Mouse (Mus musculus) megakaryocyte, embryonic 14.5 days (primary cell): ENCODE measurements at regions not wholly inside any gene's neighbourhood (a gene's known extent, or its start where the extent isn't known, plus 50 kb on each side); places are given as distances from the start of the nearest gene placed in this dataset.

Source experiments
- H3K27me3 ChIP-seq: replicated peaks from 2 replicates; pipeline ENCODE3; 2012; ENCODE audit warnings: inconsistent platforms
- H3K36me3 ChIP-seq: replicated peaks from 2 replicates; pipeline ENCODE3; 2012; ENCODE audit warnings: low read length, inconsistent platforms, mixed read lengths
- H3K4me1 ChIP-seq: 2 replicates; pipeline ENCODE4 v1.6.1; 2012; ENCODE audit warnings: inconsistent platforms
- H3K4me3 ChIP-seq: replicated peaks from 2 replicates; pipeline ENCODE3; 2012; ENCODE audit warnings: moderate library complexity, mild to moderate bottlenecking, inconsistent platforms
- H3K9me3 ChIP-seq: 2 replicates; pipeline ENCODE4 v1.6.1; 2012; ENCODE audit warnings: inconsistent platforms
- FLI1 ChIP-seq: IDR thresholded peaks from 2 replicates; pipeline ENCODE4 v1.6.1; 2012; ENCODE audit warnings: low read length, inconsistent platforms, mixed read lengths
- GATA1 ChIP-seq: IDR thresholded peaks from 3 replicates; pipeline ENCODE4 v1.6.1; 2012; ENCODE audit warnings: mixed read lengths, low read length, inconsistent platforms, borderline replicate concordance

DNA sequence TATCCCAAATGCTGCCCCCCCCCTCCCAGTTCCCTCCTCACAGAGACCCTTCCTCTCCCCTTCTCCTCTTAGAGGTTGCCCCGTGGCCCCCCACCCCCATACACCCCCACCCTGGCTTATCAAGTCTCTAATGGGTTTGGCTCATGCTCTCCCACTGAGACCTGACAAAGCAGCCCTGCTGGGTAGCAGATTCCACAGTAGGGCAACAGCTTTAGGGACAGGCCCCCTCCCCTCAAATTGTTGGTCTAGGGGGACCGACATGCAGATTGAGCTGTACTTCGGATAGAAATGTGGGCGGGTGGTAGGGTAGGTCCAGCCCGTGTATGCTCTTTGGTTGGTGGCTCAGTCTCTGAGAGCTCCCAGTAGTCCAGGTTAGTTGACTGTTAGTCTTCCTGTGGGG, 113.3 kb downstream of the Zfp281 start:
- Histone ChIP-seq H3K36me3 (no peaks in the 10 kb centered on the region), H3K4me3 (no peak overlapping the region), H3K27me3 (no peaks in the 10 kb centered on the region), H3K9me3 (no peaks in the 10 kb centered on the region), H3K4me1 (no peaks in the 10 kb centered on the region)
- TF ChIP-seq GATA1, result no peak
- TF ChIP-seq FLI1, result no peak

DNA sequence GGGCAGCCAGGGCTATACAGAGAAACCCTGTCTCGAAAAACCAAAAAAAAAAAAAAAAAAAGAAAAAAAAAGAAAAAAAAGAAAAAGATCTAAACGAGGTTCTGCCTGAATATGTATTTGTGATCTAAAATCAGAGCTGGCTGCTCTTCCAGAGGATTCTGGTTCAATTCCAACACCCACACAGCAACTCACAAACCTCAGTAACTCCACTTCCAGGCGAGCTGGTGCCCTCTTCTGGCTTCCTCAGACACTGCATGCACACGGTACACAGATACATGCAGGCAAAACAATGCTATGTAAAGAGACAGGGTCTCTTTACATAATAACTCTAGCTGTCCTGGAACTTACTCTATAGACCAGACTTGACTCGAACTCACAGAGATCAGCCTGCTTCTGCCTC, 114.8 kb downstream of the Zfp281 start:
- no peaks in the 10 kb centered on the region for H3K9me3 ChIP-seq
- H3K27me3 ChIP-seq, result no peaks in the 10 kb centered on the region
- H3K4me1 ChIP-seq, result no peaks in the 10 kb centered on the region
- TF ChIP-seq GATA1 (no peak), FLI1 (no peak)
- no peaks in the 10 kb centered on the region for H3K36me3 ChIP-seq
- no peak overlapping the region for H3K4me3 ChIP-seq

DNA sequence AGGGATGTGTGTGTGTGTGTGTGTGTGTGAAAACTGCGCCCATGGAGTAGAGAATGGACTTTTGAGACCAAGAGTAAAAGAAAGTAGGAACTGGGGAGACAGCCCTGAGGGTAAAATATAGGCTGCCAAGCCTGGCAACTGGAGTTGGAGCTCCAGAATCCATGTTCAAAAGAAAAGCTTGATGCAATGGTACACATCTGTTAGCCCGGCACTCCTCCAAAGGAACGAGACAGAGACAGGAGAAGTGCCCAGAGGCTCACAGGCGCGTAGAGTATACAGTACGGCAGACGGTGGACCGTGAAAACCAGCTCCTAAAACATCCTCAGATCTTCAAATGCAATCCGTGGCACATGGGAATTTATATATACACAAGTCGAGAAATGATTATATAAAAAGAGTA, 116.4 kb downstream of the Zfp281 start:
- H3K27me3 ChIP-seq, result no peaks in the 10 kb centered on the region
- H3K4me1 ChIP-seq, result no peaks in the 10 kb centered on the region
- H3K36me3 ChIP-seq, result no peaks in the 10 kb centered on the region
- TF ChIP-seq FLI1 (no peak), GATA1 (no peak)
- H3K9me3 ChIP-seq, result no peaks in the 10 kb centered on the region
- H3K4me3 ChIP-seq, result no peak overlapping the region

DNA sequence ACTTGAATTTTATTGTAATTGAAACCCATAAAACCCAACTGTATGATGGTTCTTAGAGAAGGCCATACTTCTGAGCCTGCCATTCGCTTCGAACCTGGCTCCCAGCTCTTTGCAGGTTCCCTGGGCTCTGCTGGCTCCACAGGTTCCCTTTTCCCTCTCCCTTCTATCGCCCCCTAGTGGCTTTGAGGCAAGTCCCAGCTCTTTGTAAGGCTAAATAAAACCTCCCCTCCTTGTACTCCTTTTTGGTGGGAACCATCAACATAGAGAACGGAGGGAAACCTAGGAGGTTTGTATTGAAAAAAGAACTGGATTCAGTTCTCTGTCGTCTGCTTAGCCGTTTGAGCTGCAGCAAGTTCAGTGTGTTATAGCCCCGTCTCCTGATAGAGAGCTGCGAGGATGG, 124.5 kb downstream of the Zfp281 start:
- TF ChIP-seq FLI1, result no peak
- TF ChIP-seq GATA1, result no peak
- H3K9me3 ChIP-seq, result no peaks in the 10 kb centered on the region
- no peaks in the 10 kb centered on the region; the same call in 1 of the 2 replicates for H3K4me1 ChIP-seq
- no peaks in the 10 kb centered on the region for H3K27me3 ChIP-seq
- no peak overlapping the region for H3K4me3 ChIP-seq
- no peaks in the 10 kb centered on the region for H3K36me3 ChIP-seq

DNA sequence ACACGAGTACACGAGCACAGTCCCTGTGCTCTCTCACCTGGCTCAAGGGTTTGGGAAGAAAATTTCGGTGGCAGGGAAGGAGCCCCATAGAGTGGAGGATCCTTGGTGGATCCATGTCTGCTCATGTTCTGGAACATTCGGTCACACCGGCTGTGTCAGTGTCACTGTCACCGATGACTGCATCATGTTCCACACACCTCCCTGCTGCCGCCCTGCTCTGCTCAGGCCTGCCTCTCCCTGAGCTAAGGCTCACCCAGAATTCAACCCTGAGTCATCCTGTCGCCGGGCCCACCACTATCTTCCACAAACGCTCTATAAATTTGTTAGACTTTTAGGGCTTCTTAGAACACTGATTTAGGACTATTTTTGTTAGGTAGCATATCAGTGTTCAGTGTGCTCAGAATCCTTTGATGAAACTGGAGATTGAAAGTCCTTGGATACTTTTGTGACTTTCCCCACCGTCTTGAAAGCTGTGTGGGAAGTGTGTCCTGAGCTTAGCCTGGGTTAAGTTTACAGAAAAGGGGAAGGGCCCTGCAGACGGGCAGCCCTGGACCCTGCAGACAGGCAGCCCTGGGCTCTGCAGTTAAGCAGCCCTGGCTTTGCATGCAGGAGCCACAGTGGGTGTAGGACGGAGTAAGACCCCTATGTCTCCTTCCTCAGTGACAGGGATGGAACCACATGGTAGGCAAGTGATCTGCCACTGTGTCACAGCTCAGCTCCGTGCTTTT, 126.9 kb downstream of the Zfp281 start:
- Histone ChIP-seq H3K27me3 (no peaks in the 10 kb centered on the region), H3K4me1 (no peaks in the 10 kb centered on the region; the same call in 1 of the 2 replicates), H3K9me3 (no peaks in the 10 kb centered on the region), H3K36me3 (no peaks in the 10 kb centered on the region), H3K4me3 (no peak overlapping the region)
- no peak for TF ChIP-seq GATA1
- no peak for TF ChIP-seq FLI1

DNA sequence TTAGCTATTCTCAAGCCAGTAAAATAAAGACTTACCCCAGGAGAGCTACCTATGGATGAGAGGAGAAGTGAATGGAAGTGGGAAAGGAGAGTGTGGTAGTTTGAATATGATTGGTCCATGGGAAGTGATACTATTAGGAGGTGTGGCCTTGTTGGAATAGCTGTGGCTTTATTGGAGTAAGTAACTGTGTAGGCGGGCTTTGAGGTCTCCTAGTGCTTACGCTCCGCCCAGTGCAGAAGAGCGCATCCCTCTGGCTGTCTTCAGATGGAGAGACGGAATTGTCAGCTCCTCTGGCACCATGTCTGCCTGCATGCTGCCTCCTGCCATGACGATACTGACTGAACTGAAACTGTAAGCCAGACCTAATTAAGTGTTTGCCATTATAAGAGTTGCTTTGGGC, 129.6 kb downstream of the Zfp281 start:
- Histone ChIP-seq H3K4me3 (no peak overlapping the region), H3K27me3 (no peaks in the 10 kb centered on the region), H3K36me3 (no peaks in the 10 kb centered on the region), H3K9me3 (peaks cover 12% of the 10 kb centered on the region), H3K4me1 (no peaks in the 10 kb centered on the region; the same call in 1 of the 2 replicates)
- TF ChIP-seq FLI1 (no peak), GATA1 (no peak)

DNA sequence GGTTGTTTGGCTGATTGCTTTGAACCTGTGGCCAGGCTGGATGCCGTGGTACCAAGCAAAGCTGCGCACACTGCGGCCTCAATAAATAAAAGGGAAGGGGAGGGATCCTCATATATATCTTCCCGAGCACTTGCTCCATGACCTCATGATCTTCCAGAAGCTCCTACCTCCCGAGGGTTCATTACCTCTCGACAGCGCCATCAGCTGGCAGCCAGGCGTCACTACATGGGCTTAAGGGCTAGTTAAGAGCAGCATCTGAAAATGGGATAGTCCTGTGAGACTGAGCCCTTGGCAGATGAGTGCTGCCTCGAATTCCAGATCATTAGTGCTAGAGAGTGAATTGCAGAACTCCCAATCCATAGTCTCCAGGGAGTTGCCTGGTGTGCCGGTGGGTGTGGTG, 134.0 kb downstream of the Zfp281 start:
- no peak overlapping the region for H3K4me3 ChIP-seq
- no peaks in the 10 kb centered on the region for H3K4me1 ChIP-seq
- peaks cover 27% of the 10 kb centered on the region for H3K9me3 ChIP-seq
- no peaks in the 10 kb centered on the region for H3K36me3 ChIP-seq
- TF ChIP-seq GATA1 (no peak), FLI1 (no peak)
- H3K27me3 ChIP-seq, result no peaks in the 10 kb centered on the region

DNA sequence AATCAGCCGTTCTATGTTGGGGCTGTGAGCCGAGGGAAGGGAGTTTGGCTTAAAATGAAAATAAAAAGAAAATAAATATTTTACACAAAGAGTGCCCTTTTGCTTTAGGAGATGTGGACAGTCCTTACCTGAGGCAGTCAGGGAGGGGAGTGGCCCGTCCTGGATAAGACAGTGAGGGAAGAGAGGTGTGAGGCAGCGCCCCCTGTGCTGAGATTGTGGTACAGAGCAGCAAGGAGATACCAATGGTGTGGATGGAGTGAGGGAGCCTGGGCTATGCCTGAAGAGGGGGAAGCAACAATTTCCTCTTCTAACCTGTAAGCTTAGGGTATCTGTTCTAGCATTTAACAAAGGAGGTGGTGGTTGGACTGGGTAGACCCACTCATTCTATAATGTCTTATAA, 134.5 kb downstream of the Zfp281 start:
- Histone ChIP-seq H3K27me3 (no peaks in the 10 kb centered on the region), H3K4me1 (no peaks in the 10 kb centered on the region), H3K36me3 (no peaks in the 10 kb centered on the region), H3K9me3 (peaks cover 27% of the 10 kb centered on the region), H3K4me3 (no peak overlapping the region)
- TF ChIP-seq GATA1 (no peak), FLI1 (no peak)

DNA sequence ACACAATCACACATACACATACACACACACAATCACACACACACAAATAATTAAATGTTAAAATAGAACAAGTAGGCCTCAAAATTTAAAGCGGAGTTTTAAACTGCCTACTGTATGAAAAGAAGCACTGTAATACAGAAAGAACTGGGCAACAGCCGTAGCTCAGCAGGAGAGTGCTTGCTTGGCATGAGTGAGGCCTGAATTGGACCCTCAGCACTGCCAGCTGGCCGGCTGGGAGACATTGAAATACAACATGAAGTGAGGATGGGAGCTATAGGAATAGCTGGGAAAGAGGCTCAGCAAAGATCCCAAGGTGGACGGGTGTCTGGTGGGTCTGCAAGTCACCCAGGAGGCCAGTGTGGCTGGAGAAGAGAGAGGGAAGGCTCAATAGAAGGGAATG, 136.8 kb downstream of the Zfp281 start:
- no peak overlapping the region for H3K4me3 ChIP-seq
- H3K36me3 ChIP-seq, result no peaks in the 10 kb centered on the region
- H3K4me1 ChIP-seq, result no peaks in the 10 kb centered on the region
- no peak for TF ChIP-seq GATA1
- TF ChIP-seq FLI1, result no peak
- H3K9me3 ChIP-seq, result peaks cover 27% of the 10 kb centered on the region
- H3K27me3 ChIP-seq, result no peaks in the 10 kb centered on the region

DNA sequence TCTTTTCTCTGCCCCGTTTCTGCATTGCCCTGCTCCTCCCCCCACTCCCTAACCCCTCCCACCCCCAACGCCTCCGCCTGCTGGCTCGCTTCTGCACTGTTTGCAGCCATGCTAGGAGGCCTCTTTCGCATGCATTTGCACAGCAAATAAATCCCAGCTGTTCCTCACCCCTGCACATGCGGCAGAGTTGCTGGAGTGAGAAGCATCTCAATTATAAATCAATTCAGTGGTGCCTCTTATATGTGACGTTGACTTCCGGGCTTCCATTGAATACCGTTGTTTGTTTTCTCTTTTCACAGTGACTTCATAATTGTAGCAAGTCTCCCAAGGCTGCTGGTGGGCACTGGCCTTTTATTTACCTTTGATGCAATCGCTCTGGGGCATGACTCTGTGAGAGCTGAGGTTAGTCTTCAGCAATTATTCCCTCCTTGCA, 144.3 kb downstream of the Zfp281 start:
- TF ChIP-seq FLI1, result no peak
- no peak for TF ChIP-seq GATA1
- H3K4me1 ChIP-seq, result peaks cover 6% of the 10 kb centered on the region; the same call in 1 of the 2 replicates
- no peak overlapping the region for H3K4me3 ChIP-seq
- H3K36me3 ChIP-seq, result no peaks in the 10 kb centered on the region
- H3K27me3 ChIP-seq, result peaks cover 2% of the 10 kb centered on the region
- H3K9me3 ChIP-seq, result peaks cover 18% of the 10 kb centered on the region

DNA sequence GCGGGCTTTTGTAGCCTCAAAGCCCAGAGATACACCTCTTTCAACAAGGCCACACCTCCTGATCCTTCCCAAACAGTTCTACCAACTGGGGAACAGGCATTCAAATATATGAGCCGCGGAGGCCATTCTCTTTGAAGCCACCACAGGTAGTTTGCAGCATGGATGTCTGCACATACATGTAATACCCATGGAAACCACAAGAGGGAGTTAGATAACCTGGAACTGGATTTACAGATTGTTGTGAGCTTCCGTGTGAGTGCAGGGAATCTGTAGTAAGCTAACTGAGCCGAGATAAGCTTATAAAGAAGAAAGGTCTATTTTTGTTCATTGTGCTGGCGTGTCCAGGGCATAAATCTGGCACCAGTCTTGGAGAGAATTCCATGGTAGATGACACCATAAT, 149.0 kb downstream of the Zfp281 start:
- TF ChIP-seq GATA1, result no peak
- no peak for TF ChIP-seq FLI1
- Histone ChIP-seq H3K27me3 (peaks cover 6% of the 10 kb centered on the region), H3K9me3 (peaks cover 15% of the 10 kb centered on the region), H3K4me1 (no peaks in the 10 kb centered on the region), H3K4me3 (no peak overlapping the region), H3K36me3 (no peaks in the 10 kb centered on the region)
